Mouse (Mus musculus) layer of hippocampus, adult 8-10 months (tissue): ENCODE results near the gene Bpifb9a. TPM values are rescaled to one million over a fixed set of nuclear protein-coding genes. Genes with fewer than 3 reads are reported as not detected.
"Not testable (repeated sequence)": the region's sequence is repeated elsewhere in the genome, so short reads cannot be mapped to it uniquely, and the experiment has no call there.

Source experiments
- DNase-seq, 2 experiments: peaks; one replicate each; pipeline ENCODE4 v3.0.0; 2022; ENCODE audit warnings: low spot score in 2 of 2
- total RNA-seq, 4 experiments: library from RNA; stranded (reverse); gene quantifications; 2 replicates each; pipeline ENCODE4 v1.2.4; 2022

The Bpifb9a gene
- total RNA-seq, 4 experiments from 2014 or later, result 0.32 to 0.35 TPM; not detected in 2

GRCm38 (mm10) chr2:154304604-154305003 lies 47.0 kb downstream of the Bpifb9a start:
- not testable (repeated sequence) for DNase-seq

- DNase-seq, result not testable (repeated sequence)
Measured at GRCm38 (mm10) chr2:154306927-154307326, 49.3 kb downstream of the Bpifb9a start, which contains the start of gene Bpifb9b. TSS of gene Bpifb9b (plus strand) at chr2:154307227.

- DNase-seq, result not testable (repeated sequence)
Measured at GRCm38 (mm10) chr2:154313771-154314170, 56.1 kb downstream of the Bpifb9a start.

Other genes with a start within 250 kb of the Bpifb9a start
- not detected for gene Bpifa2, start 249.6 kb upstream of the Bpifb9a start, total RNA-seq
- gene Bpifa3, start 127.5 kb upstream of the Bpifb9a start, total RNA-seq, result not detected
- gene Bpifa1, start 115.0 kb upstream of the Bpifb9a start, total RNA-seq, result not detected
- not detected for gene Bpifa5, start 95.2 kb upstream of the Bpifb9a start, total RNA-seq
- under 1 TPM; 0.16 to 0.22 (median 0.18) TPM for gene Bpifb1, start 67.0 kb upstream of the Bpifb9a start, total RNA-seq
- not detected for gene Bpifb5, start 34.1 kb upstream of the Bpifb9a start, total RNA-seq
- gene Bpifb9b, start 49.4 kb downstream of the Bpifb9a start, total RNA-seq, result under 1 TPM in 1 of 4 experiments, not detected in 3; 0.19 TPM
- gene Cdk5rap1, start 115.2 kb downstream of the Bpifb9a start, total RNA-seq, result 10 to 100 TPM; 13.6 to 17.1 (median 16.0) TPM
- 10 to 100 TPM; 41.0 to 45.9 (median 43.5) TPM for gene Snta1, start 150.2 kb downstream of the Bpifb9a start, total RNA-seq
- gene Cbfa2t2, start 178.6 kb downstream of the Bpifb9a start, total RNA-seq, result 10 to 100 TPM; 48.9 to 60.8 (median 53.9) TPM